Mouse (Mus musculus) heart, adult 10 weeks (tissue): ENCODE measurements around the gene Taar1. TPM values are rescaled to one million over a fixed set of nuclear protein-coding genes. Genes with fewer than 3 reads are reported as not detected.

Source experiments
- polyA plus RNA-seq: library from polyadenylated mRNA; stranded (reverse); fragments of 350-450 nt; fragmentation: Illumina TruSeq; extraction: RNeasy Lipid Tissue Mini Kit (QIAGEN cat#74804); gene quantifications from one replicate; pipeline ENCODE4 v1.2.3, GENCODE M21; 2014; ENCODE audit warnings: low read depth, low replicate concordance

Taar1 gene
- not detected for polyA plus RNA-seq

GRCm38 (mm10) chr10:23920056-23920455, at the start of gene Taar1:
Gene Taar1, plus strand, starts transcription at chr10:23920356.

GRCm38 (mm10) chr10:23894601-23895349, 25.4 kb upstream of the Taar1 start, which contains the start of gene Vnn1:
Gene Vnn1, plus strand, starts transcription at chr10:23894688.

GRCm38 (mm10) chr10:23938312-23938711, 18.2 kb downstream of the Taar1 start, which contains the start of gene Taar2:
Gene Taar2, plus strand, starts transcription at chr10:23938572.

GRCm38 (mm10) chr10:23949508-23950005, 29.4 kb downstream of the Taar1 start, which contains the start of gene Taar3:
Gene Taar3, plus strand, starts transcription at chr10:23949558.

GRCm38 (mm10) chr10:23960444-23960915, 40.3 kb downstream of the Taar1 start, which contains the start of gene Taar4:
Gene Taar4, plus strand, starts transcription at chr10:23960494.

GRCm38 (mm10) chr10:23970656-23971165, 50.6 kb downstream of the Taar1 start, which contains the start of gene Taar5:
Gene Taar5, plus strand, starts transcription at chr10:23970706.

Other genes with a start within 250 kb of the Taar1 start
- gene Rps12, start 133.1 kb upstream of the Taar1 start, polyA plus RNA-seq = 775 TPM
- gene Slc18b1, start 123.4 kb upstream of the Taar1 start, polyA plus RNA-seq = 15.1 TPM
- gene Vnn3, start 68.9 kb upstream of the Taar1 start, polyA plus RNA-seq = 0.34 TPM
- gene Vnn1, start 25.7 kb upstream of the Taar1 start, polyA plus RNA-seq = 0.55 TPM
- gene Taar2, start 18.2 kb downstream of the Taar1 start, polyA plus RNA-seq = not detected
- not detected for gene Taar3, start 29.2 kb downstream of the Taar1 start, polyA plus RNA-seq
- not detected for gene Taar4, start 40.1 kb downstream of the Taar1 start, polyA plus RNA-seq
- not detected for gene Taar5, start 50.4 kb downstream of the Taar1 start, polyA plus RNA-seq
- gene Taar6, start 65.3 kb downstream of the Taar1 start, polyA plus RNA-seq = not detected
- gene Taar7a, start 73.1 kb downstream of the Taar1 start, polyA plus RNA-seq = not detected
- not detected for gene Taar7b, start 79.6 kb downstream of the Taar1 start, polyA plus RNA-seq
- not detected for gene Taar7d, start 106.9 kb downstream of the Taar1 start, polyA plus RNA-seq
- not detected for gene Taar7e, start 117.3 kb downstream of the Taar1 start, polyA plus RNA-seq
- not detected for gene Taar7f, start 129.2 kb downstream of the Taar1 start, polyA plus RNA-seq
- gene Taar8a, start 156.1 kb downstream of the Taar1 start, polyA plus RNA-seq = not detected
- not detected for gene Taar8b, start 171.9 kb downstream of the Taar1 start, polyA plus RNA-seq
- gene Taar8c, start 181.6 kb downstream of the Taar1 start, polyA plus RNA-seq = not detected
- gene Taar9, start 189.2 kb downstream of the Taar1 start, polyA plus RNA-seq = not detected
- 47.7 TPM for gene Stx7, start 228.9 kb downstream of the Taar1 start, polyA plus RNA-seq